Mouse (Mus musculus) frontal cortex, postnatal 14 days (tissue): Measurements from ENCODE around the gene Gm11020.

Source experiments
- DNase-seq, 2 experiments: peaks; one replicate each; pipeline ENCODE4 v3.0.0; 2022; ENCODE audit warnings: low spot score in 2 of 2

Gene Gm11020

DNA sequence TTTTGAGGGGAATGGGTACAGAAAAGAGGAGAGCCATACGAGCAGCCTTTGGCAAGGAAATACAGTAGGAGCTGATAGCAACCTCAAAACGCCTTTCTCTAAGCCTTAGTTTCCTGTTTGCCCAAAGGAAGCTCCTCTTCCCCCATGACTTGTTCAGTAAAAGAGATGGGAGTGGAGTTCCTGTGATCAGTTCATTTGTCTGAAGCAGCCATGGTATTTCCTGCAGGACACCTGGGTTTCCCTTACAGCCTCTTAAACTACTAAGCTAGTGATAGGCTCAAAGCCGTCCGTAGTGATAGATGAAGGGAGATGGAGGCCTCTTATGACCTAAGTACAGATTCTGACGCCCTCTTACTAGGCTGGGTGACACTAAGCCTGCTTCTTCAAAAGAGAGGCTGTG is 21.1 kb downstream of the Gm11020 start:
- DNase-seq, result no peak

- DNase-seq, result peak; percentile 60 to 84
Observed at GRCm38 (mm10) chr8:104343957-104344356, 22.6 kb downstream of the Gm11020 start.

DNA sequence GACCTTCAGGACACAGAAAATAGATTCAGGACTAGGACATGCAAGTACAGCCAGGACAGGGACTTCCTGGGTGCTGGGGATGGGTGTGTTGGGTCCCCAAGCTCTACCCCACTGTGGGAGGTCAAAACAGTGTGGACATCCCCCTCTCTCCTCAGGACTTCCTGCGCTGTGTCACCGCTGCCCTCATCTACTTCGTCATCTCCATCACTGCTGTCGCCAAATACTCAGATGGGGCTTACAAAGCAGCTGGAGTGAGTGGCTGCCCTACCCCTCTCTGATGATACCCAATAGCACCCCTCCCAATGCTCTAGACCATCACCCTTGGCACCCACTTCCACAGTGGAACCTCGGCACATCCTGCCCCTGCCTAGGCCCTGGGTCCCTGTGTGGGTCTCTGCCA is 23.3 kb downstream of the Gm11020 start:
- DNase-seq, result no peak

GRCm38 (mm10) chr8:104346706-104347105 is 25.3 kb downstream of the Gm11020 start:
- DNase-seq, result no peak

DNA sequence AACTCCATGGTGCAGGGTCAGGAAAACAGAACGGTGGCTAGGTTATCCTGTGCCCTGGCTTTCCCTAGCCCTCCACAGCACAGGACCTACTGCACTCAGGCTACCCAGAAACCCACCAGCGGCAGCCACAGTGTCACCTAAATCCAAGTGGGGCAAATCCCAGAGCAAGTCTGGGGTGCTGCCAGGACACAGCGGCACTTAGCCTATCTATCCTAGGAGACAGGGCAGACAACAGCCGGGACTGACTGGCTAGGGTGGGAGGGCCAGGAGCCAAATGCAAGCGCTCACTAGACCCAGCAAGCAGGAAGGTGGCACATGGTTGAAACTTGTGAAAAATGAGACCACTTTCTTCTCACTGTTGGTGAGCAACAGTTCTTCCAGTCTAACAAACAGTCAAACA is 27.6 kb downstream of the Gm11020 start:
- DNase-seq, result no peak

GRCm38 (mm10) chr8:104350047-104350446 is 28.7 kb downstream of the Gm11020 start:
- DNase-seq, result no peak

- DNase-seq, result no peak
Observed at GRCm38 (mm10) chr8:104353186-104353585, 31.8 kb downstream of the Gm11020 start.

DNA sequence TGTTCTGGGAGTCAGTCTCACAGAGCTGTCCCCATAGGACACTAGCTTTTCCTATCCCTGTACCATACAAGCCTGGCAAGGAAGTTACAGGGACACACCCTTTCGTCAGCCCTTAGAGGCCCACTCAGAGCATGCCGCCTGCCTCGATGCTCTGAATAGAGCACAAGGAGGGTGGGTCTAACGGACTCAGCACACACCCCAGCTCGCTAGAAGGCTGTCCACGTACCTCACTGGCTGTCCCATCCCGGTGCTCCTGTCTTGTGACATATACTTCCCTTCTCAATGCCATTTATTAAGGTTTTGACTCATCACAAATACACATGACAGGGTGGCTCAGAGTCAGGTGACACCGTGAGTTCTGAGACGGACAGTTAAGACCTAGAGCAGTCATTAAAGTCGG is 33.1 kb downstream of the Gm11020 start:
- DNase-seq, result no peak

DNA sequence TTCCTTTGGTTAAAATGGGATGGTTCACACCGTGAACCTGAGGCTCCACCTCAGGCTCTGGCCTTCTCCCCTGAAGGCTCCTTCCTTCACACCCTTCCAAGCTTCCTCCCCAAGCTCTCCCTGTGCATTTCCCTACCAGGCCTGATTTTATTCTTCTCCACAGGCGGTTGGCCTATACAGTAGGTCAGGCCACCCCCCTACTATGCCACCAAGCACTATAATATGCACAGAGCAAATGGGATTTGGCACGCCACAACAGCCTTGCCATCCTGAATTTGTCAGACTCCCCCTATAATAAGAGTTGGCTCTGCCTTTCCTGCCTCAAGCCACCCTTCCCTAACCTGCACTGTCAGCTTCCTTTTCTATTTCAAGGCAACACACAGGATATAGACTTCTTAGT is 37.3 kb downstream of the Gm11020 start:
- DNase-seq, result no peak

DNA sequence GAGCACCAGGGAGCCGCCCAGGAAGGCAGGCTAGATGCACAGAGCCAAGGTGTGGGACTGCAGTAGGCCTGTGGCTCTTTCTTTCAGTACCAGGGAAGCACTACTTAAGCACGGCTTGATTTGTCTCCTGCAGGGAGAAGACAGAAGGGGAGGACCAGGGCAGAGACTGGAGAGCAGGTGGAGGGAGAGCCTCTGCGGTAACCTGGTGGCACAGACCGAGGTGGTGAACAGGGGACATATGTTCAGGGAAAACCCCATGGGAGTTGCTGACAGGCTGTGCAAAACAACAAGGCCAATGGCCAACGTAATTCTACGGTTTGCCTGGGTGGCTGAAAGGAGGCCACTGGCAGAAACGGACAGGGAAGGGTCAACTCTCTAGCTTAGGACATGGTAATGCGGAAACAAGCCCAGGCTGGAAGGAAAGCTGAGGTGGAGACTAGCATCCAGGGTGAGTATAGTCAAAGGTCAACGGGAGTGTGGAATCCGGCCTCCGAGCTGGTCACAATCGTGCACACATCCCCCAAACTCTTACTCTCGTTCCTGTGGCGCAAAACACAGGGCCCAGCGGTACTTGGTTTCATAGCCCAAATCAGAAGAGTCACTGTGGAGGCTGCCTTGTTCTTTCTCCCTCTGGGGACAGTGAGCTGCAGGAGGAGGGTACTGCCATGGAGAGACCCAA is 38.5 kb downstream of the Gm11020 start:
- DNase-seq, result no peak

DNA sequence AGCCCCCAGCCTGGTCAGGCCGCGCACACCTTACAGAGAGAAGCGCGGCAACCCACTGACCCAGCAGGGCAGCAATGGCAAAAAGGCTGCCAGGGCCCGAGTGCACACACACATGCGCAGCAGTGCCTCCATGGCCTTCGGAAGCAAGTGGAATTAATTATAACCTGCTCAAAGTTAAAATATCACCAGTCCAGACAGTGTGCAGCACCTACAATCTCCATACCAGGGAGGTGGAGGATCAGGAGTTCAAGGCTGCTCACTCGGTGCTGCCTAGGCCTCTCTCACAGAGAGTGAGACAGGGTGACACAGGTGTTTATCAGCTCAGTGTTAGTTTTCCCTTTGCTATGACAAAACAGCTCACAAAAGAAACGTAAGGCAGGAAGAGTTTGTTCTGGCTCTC is 44.3 kb downstream of the Gm11020 start:
- no peak for DNase-seq

GRCm38 (mm10) chr8:104367398-104367797 is 46.0 kb downstream of the Gm11020 start:
- no peak for DNase-seq

GRCm38 (mm10) chr8:104369591-104369990 is 48.2 kb downstream of the Gm11020 start:
- DNase-seq, result no peak

DNA sequence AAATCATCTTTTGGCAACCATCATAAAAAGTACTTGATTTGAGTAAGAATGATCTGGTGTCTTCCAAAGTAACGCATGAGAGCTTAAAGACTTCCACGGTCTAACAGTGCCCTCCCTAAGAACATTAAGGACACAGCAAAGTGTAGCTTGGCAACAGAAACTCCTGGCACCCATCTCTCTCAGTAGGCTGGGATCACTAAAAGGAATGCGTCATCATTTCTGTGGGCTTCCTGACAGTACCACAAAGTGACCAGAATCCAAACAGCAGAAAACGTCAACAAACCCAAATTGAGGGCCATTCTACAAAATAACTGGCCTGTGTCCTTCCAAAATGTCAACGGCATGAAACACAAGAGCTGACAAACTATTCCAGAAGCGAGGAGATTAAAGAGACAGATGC is 48.7 kb downstream of the Gm11020 start:
- DNase-seq, result no peak

DNA sequence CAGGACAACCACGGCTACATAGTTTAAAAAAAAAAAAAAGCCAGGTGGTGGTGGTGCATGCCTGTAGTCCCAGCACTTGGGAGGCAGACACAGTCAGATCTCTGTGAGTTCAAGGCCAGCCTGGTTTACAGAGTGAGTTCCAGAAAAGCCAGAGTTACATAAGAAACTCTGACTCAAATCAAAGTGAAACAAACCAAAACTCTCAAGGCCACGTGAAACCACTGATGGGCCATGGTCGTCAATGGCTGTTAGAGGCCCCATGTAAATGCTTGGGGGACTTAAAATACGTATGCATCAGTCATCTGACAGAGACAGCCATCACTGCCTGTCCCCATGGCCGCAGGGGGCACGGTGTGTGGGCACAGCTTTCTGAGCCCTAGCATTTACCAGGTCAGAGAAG is 49.8 kb downstream of the Gm11020 start:
- no peak for DNase-seq
